Mouse (Mus musculus) effector memory CD4-positive, alpha-beta T cell, adult 5 months (primary cell): ENCODE measurements around the gene Pcdh18. TPM values are rescaled to one million over a fixed set of nuclear protein-coding genes. Genes with fewer than 3 reads are reported as not detected.

Experiments
- polyA plus RNA-seq: library from polyadenylated mRNA; unstranded; fragments of 100-300 nt; shearing (Covaris generic); gene quantifications from one replicate; pipeline ENCODE4 v1.2.1, GENCODE M21; 2017

Pcdh18 gene
- 0.07 TPM for polyA plus RNA-seq

DNA sequence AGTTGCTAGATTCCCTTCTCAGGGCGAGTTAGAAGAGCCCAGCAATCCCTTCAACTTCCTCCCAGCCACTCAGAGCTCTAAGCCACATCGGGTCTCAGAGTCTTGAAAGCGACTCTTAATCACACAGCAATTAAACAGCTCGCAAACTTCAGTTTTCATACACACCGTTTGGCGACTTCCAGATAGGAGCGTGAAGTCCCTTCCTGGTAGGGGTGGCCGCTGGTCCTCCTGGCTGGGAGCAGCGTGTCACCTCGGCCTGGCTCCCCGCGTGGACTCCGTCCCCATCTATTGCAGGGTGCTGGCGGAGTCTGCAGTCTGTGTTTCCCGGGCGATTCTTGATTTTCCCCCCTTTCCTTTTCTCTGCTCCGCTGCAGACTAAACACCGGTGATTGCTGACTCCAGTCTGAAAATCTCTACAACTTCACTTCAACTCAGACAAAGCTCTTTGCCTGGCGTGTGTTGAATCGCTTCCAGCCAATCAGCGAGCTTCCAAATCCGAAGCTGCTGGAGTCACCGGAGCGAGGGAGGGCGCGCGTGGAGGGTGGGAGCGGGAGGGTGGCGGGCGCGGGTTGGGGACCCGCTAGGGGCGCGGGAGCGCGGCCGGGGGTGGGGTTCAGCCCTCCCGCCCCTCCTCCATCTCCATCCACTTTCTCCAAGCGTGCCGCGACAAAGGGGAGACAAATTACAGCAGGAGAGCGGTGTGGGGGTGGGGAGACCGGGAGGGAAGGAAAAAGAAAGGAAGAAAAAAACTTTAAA is at the start of gene Pcdh18:
Gene Pcdh18, minus strand, starts transcription at position 456 of the 756 bp plus-strand sequence.

